Mouse (Mus musculus): Measurements from ENCODE around the gene Tldc1.

The Tldc1 gene

GRCm38 (mm10) chr8:119798965-119799264 lies 20.7 kb upstream of the Tldc1 start:
- no peak for DNase-seq

- DNase-seq = peak; percentile 62 to 77
These were observed 20.2 kb upstream of the Tldc1 start for GRCm38 (mm10) chr8:119798170-119798964.

- DNase-seq = no peak
These were observed 17.4 kb upstream of the Tldc1 start for GRCm38 (mm10) chr8:119795651-119796050.

GRCm38 (mm10) chr8:119794689-119795088 lies 16.5 kb upstream of the Tldc1 start:
- DNase-seq = peak in 1 of 2 experiments; percentile 42

GRCm38 (mm10) chr8:119791804-119792704 lies 13.8 kb upstream of the Tldc1 start:
- peak; percentile 77 to 85 for DNase-seq

GRCm38 (mm10) chr8:119789581-119789980 lies 11.4 kb upstream of the Tldc1 start:
- DNase-seq = no peak

GRCm38 (mm10) chr8:119788607-119789381 lies 10.6 kb upstream of the Tldc1 start:
- DNase-seq = no peak

GRCm38 (mm10) chr8:119787341-119787740 lies 9.1 kb upstream of the Tldc1 start:
- DNase-seq = no peak

GRCm38 (mm10) chr8:119786871-119787270 lies 8.7 kb upstream of the Tldc1 start:
- DNase-seq = no peak

GRCm38 (mm10) chr8:119785764-119786405 lies 7.7 kb upstream of the Tldc1 start:
- no peak for DNase-seq

- DNase-seq = no peak
These were observed 6.5 kb upstream of the Tldc1 start for GRCm38 (mm10) chr8:119784676-119785075.

GRCm38 (mm10) chr8:119784141-119784574 lies 5.9 kb upstream of the Tldc1 start:
- no peak for DNase-seq

- no peak for DNase-seq
These were observed 5.4 kb upstream of the Tldc1 start for GRCm38 (mm10) chr8:119783579-119783978.

GRCm38 (mm10) chr8:119782715-119783114 lies 4.5 kb upstream of the Tldc1 start:
- peak; percentile 75 to 89 for DNase-seq

GRCm38 (mm10) chr8:119781086-119781840 lies 3.0 kb upstream of the Tldc1 start:
- peak in 1 of 2 experiments; percentile 39 for DNase-seq

- DNase-seq = no peak
These were observed 2.3 kb upstream of the Tldc1 start for GRCm38 (mm10) chr8:119780402-119781049.

GRCm38 (mm10) chr8:119779013-119779737 lies 959 bp upstream of the Tldc1 start:
- peak; percentile 91 for DNase-seq

GRCm38 (mm10) chr8:119777765-119778164 lies 451 bp downstream of the Tldc1 start:
- DNase-seq = peak in 1 of 2 experiments; percentile 41

GRCm38 (mm10) chr8:119776668-119777245 lies 1.5 kb downstream of the Tldc1 start:
- no peak for DNase-seq

Measured in kidney, postnatal 36 days (tissue).